Mouse (Mus musculus): ENCODE data around the gene Csmd2. TPM values are rescaled to one million over a fixed set of nuclear protein-coding genes. Genes with fewer than 3 reads are reported as not detected.

Gene Csmd2
- polyA plus RNA-seq, 1 experiment from 2014 or later = 1.9 TPM

DNA sequence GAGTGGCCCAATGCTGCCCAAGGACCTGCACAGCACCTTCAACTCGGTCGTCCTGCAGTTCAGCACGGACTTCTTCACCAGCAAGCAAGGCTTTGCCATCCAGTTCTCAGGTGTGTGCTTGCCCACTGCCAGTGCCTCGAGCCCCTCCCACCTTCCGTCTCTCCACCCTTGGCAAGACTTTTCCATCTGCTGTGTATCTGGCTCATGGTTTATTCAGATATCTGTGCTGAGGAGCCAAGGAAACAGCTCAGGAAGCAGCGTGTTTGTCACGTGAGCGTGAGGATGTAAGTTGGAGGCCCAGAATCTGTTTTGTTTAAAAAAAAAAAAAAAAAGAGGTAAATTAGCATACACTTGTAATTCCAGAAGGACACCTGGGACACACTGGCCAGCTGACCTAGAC lies 455.1 kb downstream of the Csmd2 start:
- no peak overlapping the region for H3K4me3 ChIP-seq (ENCODE audit: low read depth, low read length)
- H3K9me3 ChIP-seq (ENCODE audit: control insufficient read depth, low read length) = no peaks in the 10 kb centered on the region
- no peaks in the 10 kb centered on the region for H3K36me3 ChIP-seq (ENCODE audit: control insufficient read depth, insufficient read depth, low read length)
- no peak for DNase-seq (ENCODE audit: low spot score)
- H3K9ac ChIP-seq (ENCODE audit: low read depth, low read length) = no peak overlapping the region
- no peak overlapping the region for H3K27ac ChIP-seq (ENCODE audit: low read depth, low read length)
- ATAC-seq (ENCODE audit: low FRiP score) = no peak
- H3K4me1 ChIP-seq (replicated peaks; ENCODE audit: control insufficient read depth, insufficient read depth, low read length) = no peaks in the 10 kb centered on the region; the same call in 1 of the 2 replicates
- 87% methylated on average over 8 of the region's 8 CpGs for WGBS
- no peaks in the 10 kb centered on the region for H3K27me3 ChIP-seq (ENCODE audit: control insufficient read depth, insufficient read depth, low read length)
- no peak overlapping the region for H3K4me2 ChIP-seq (replicated peaks; ENCODE audit: low read depth, low read length)

DNA sequence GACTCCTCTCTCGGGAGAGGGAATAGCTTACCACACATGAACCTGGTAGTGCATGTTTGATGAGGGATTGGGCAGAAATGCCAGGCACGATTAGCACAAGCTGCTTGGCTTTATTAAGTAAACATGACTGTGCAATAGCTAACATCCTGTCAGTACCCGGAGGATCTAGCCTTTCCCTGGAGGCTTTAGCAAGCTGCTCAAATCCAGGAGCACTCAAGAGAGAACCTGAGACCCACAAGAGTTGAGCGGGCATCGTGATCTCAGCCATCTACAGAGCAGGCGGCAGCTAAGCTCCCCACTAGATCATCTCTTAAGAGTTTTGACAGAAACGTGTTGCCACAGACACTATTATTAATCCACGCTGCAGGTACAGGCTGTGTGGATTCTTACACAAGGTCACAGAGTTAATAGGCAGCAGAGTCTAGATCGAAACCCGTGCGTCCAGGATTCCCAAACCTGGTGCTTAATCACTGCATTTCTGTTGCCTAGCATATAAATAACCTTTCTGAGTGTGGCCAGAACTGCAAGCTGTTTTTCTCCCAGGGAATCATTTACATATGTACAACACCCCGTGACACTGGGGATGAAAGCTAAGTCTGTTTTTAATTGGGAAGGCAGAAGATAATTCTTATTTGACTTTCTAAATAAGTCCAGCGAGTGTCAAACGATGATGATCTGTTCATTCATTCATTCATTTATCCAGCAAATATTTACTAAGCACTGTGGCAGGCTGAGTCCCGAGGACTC lies 458.0 kb downstream of the Csmd2 start:
- 72% methylated on average over 15 of the region's 15 CpGs for WGBS
- no peak overlapping the region for H3K4me2 ChIP-seq (replicated peaks; ENCODE audit: low read depth, low read length)
- peaks cover 1% of the 10 kb centered on the region; the same call in 1 of the 2 replicates for H3K4me1 ChIP-seq (replicated peaks; ENCODE audit: control insufficient read depth, insufficient read depth, low read length)
- no peak for DNase-seq (ENCODE audit: low spot score)
- H3K9ac ChIP-seq (ENCODE audit: low read depth, low read length) = no peak overlapping the region
- H3K27me3 ChIP-seq (ENCODE audit: control insufficient read depth, insufficient read depth, low read length) = no peaks in the 10 kb centered on the region
- no peak overlapping the region for H3K4me3 ChIP-seq (ENCODE audit: low read depth, low read length)
- no peaks in the 10 kb centered on the region for H3K9me3 ChIP-seq (ENCODE audit: control insufficient read depth, low read length)
- ATAC-seq (ENCODE audit: low FRiP score) = no peak
- no peak overlapping the region for H3K27ac ChIP-seq (ENCODE audit: low read depth, low read length)
- no peaks in the 10 kb centered on the region for H3K36me3 ChIP-seq (ENCODE audit: control insufficient read depth, insufficient read depth, low read length)

DNA sequence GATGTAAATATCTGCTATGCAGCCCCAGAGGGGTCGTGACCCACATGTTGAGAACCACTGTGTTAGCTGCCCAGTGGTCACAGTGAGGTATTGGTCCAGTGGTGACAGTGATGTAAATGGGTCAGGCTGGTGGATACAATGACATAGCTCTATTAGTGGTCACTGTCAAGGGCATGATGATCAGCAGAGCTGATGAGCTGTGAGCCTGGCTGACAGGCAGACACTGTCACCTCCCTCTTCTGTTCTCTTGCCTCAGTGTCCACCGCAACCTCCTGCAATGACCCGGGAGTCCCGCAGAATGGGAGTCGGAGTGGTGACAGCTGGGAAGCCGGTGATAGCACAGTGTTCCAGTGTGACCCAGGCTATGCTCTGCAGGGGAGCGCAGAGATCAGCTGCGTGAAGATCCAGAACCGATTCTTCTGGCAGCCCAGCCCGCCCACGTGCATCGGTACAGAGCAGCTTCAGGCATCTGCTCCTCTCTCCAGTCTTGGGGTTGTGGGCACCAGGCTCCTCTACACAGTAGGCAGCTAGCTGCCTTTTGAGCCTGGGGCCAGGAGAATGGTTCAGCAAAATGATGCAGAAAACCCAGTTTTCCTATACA lies 461.3 kb downstream of the Csmd2 start:
- DNase-seq (ENCODE audit: low spot score) = no peak
- Histone ChIP-seq H3K36me3 (ENCODE audit: control insufficient read depth, insufficient read depth, low read length) (no peaks in the 10 kb centered on the region), H3K4me1 (replicated peaks; ENCODE audit: control insufficient read depth, insufficient read depth, low read length) (peaks cover 2% of the 10 kb centered on the region; the same call in 1 of the 2 replicates), H3K9me3 (ENCODE audit: control insufficient read depth, low read length) (no peaks in the 10 kb centered on the region), H3K4me3 (ENCODE audit: low read depth, low read length) (no peak overlapping the region), H3K4me2 (replicated peaks; ENCODE audit: low read depth, low read length) (no peak overlapping the region), H3K27ac (ENCODE audit: low read depth, low read length) (no peak overlapping the region), H3K27me3 (ENCODE audit: control insufficient read depth, insufficient read depth, low read length) (no peaks in the 10 kb centered on the region), H3K9ac (ENCODE audit: low read depth, low read length) (no peak overlapping the region)
- no peak for ATAC-seq (ENCODE audit: low FRiP score)
- 82% methylated on average over 12 of the region's 12 CpGs for WGBS

DNA sequence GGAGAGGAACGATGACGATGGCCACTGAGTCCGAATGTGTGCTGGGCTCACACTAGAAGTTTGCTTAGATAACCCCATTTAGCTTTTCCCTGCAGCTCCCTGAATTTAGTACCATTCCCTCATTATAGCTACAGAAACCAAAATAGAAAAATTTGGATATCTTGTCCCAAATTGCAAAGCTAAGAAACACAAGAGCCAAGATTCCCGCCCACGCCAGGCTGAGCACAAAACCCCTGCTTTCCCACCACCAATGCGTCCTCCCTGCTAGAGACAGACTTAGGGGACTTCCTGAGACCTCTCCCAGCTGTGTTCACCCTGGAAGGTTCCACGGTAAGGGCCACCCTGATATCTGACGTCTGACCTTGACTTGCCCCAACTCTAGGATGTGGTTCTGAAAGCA lies 462.5 kb downstream of the Csmd2 start:
- ATAC-seq (ENCODE audit: low FRiP score) = no peak
- H3K36me3 ChIP-seq (ENCODE audit: control insufficient read depth, insufficient read depth, low read length) = no peaks in the 10 kb centered on the region
- 89% methylated on average over 8 of the region's 8 CpGs for WGBS

DNA sequence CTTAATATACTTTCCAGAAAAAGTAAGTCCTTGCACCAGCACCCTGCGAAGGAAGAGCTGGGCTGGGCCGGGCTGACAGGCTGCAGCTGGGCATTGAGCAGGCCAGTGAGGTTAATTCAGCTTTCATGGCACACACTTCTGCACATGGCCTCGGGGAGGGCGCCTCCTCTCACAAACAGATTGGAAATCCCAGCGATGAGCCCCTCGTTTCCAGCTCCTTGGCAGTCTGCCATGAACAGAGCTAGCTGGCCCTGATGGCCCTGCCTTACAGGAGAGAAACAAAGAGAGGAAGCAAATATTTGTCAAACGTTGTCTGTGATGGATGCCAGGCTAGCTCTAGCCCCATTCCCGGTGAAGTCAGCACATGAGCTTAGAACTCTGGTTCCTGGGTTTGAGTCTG lies 463.3 kb downstream of the Csmd2 start:
- H3K27ac ChIP-seq (ENCODE audit: low read depth, low read length) = peak overlapping the region; percentile 12
- peak; percentile 56 for DNase-seq (ENCODE audit: low spot score)

More for the DNA sequence above, 462.5 kb downstream of the Csmd2 start:
- Histone ChIP-seq H3K9ac (ENCODE audit: low read depth, low read length) (no peak overlapping the region), H3K9me3 (ENCODE audit: control insufficient read depth, low read length) (no peaks in the 10 kb centered on the region), H3K27ac (ENCODE audit: low read depth, low read length) (no peak overlapping the region), H3K4me1 (replicated peaks; ENCODE audit: control insufficient read depth, insufficient read depth, low read length) (peaks cover 2% of the 10 kb centered on the region; the same call in 1 of the 2 replicates), H3K27me3 (ENCODE audit: control insufficient read depth, insufficient read depth, low read length) (no peaks in the 10 kb centered on the region), H3K4me2 (replicated peaks; ENCODE audit: low read depth, low read length) (no peak overlapping the region), H3K4me3 (ENCODE audit: low read depth, low read length) (no peak overlapping the region)
- DNase-seq (ENCODE audit: low spot score) = no peak

DNA sequence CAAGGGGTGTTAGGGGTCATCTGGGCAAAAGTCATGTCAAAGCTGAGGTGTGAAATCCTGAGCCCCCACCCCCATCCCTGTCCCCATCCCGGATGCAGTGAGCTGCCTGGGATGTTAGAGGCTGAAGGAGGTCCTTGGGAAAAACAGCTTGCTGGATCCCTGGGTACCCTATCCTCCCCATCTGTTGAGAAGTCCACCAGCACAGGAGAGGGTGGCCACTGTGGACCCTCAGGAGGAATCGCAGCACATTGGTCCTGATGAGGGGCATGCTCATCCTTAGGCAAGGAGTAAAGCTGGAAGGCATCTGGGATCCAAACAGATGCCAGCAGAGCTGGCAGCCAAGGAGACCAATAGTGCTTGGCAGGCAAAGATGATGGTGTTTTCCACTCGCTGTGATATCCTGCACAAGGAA lies 463.7 kb downstream of the Csmd2 start:
- no peak overlapping the region for H3K4me2 ChIP-seq (replicated peaks; ENCODE audit: low read depth, low read length)
- peak overlapping the region; percentile 12; the same call in 1 of the 2 replicates for H3K27ac ChIP-seq (ENCODE audit: low read depth, low read length)
- no peaks in the 10 kb centered on the region for H3K9me3 ChIP-seq (ENCODE audit: control insufficient read depth, low read length)
- H3K36me3 ChIP-seq (ENCODE audit: control insufficient read depth, insufficient read depth, low read length) = no peaks in the 10 kb centered on the region
- H3K4me3 ChIP-seq (ENCODE audit: low read depth, low read length) = no peak overlapping the region
- 0 out of 2 replicates have a peak, but pooled peaks cover 2% of the 10 kb centered on the region for H3K4me1 ChIP-seq (replicated peaks; ENCODE audit: control insufficient read depth, insufficient read depth, low read length)
- DNase-seq (ENCODE audit: low spot score) (no peak), ATAC-seq (ENCODE audit: low FRiP score) (peak; percentile 40)
- H3K27me3 ChIP-seq (ENCODE audit: control insufficient read depth, insufficient read depth, low read length) = no peaks in the 10 kb centered on the region
- no peak overlapping the region for H3K9ac ChIP-seq (ENCODE audit: low read depth, low read length)
- WGBS = 78% methylated on average over 3 of the region's 3 CpGs

More for the DNA sequence above, 463.3 kb downstream of the Csmd2 start:
- peak; percentile 84 for ATAC-seq (ENCODE audit: low FRiP score)
- no peak overlapping the region for H3K4me2 ChIP-seq (replicated peaks; ENCODE audit: low read depth, low read length)
- H3K4me1 ChIP-seq (replicated peaks; ENCODE audit: control insufficient read depth, insufficient read depth, low read length) = 0 out of 2 replicates have a peak, but pooled peaks cover 2% of the 10 kb centered on the region
- no peaks in the 10 kb centered on the region for H3K9me3 ChIP-seq (ENCODE audit: control insufficient read depth, low read length)
- H3K27me3 ChIP-seq (ENCODE audit: control insufficient read depth, insufficient read depth, low read length) = no peaks in the 10 kb centered on the region
- no peak overlapping the region for H3K4me3 ChIP-seq (ENCODE audit: low read depth, low read length)
- WGBS = 54% methylated on average over 8 of the region's 8 CpGs
- no peak overlapping the region for H3K9ac ChIP-seq (ENCODE audit: low read depth, low read length)
- H3K36me3 ChIP-seq (ENCODE audit: control insufficient read depth, insufficient read depth, low read length) = no peaks in the 10 kb centered on the region

DNA sequence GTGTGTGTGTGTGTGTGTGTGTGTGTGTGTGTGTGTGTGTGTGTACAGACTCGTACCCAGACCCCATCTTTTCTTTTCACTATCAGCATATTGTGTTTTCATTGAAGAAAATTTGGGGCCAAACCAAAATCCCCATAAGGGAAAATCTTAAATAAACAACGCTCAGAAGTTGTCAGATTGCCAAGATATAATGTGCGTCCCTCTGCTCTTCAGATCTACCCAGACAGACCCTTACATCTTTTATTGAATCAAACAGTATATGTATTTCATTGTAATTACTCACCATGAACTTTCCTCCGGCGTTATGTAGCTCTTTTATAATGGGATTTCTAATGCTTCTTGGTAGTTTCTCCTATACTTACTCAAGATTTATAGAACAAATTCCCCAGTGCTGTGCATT lies 479.1 kb downstream of the Csmd2 start:
- no peaks in the 10 kb centered on the region for H3K36me3 ChIP-seq (ENCODE audit: control insufficient read depth, insufficient read depth, low read length)
- no peak for ATAC-seq (ENCODE audit: low FRiP score)
- whole genome bisulfite sequencing = 92% methylated on average over 5 of the region's 5 CpGs

DNA sequence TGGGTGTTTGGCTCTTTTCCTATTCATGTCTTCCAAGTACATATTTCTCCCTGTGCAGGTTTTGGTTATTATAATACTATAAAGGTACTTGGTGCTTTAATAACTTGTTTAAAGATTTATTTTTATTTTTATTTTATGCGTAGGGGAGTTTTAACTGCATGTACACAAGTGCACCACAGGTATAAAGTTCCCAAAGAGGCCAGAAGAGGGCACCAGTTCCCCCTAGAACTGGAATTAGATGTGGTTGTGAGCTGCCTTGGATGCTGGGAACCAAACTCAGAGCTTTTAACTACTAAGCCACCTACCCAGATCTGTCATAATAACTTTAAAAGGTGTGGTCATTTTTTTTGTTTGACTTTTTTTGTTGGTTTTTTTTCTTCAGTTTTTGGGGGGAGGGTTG lies 480.4 kb downstream of the Csmd2 start:
- Histone ChIP-seq H3K4me3 (ENCODE audit: low read depth, low read length) (no peak overlapping the region), H3K9me3 (ENCODE audit: control insufficient read depth, low read length) (no peaks in the 10 kb centered on the region), H3K4me1 (replicated peaks; ENCODE audit: control insufficient read depth, insufficient read depth, low read length) (no peaks in the 10 kb centered on the region), H3K27ac (ENCODE audit: low read depth, low read length) (no peak overlapping the region), H3K9ac (ENCODE audit: low read depth, low read length) (no peak overlapping the region), H3K36me3 (ENCODE audit: control insufficient read depth, insufficient read depth, low read length) (no peaks in the 10 kb centered on the region), H3K4me2 (replicated peaks; ENCODE audit: low read depth, low read length) (no peak overlapping the region), H3K27me3 (ENCODE audit: control insufficient read depth, insufficient read depth, low read length) (no peaks in the 10 kb centered on the region)
- DNase-seq (ENCODE audit: low spot score) (no peak), ATAC-seq (ENCODE audit: low FRiP score) (no peak)
- 91% methylated on average over 1 of the region's 1 CpGs for WGBS

More for the DNA sequence above, 479.1 kb downstream of the Csmd2 start:
- Histone ChIP-seq H3K4me3 (ENCODE audit: low read depth, low read length) (no peak overlapping the region), H3K9me3 (ENCODE audit: control insufficient read depth, low read length) (no peaks in the 10 kb centered on the region), H3K9ac (ENCODE audit: low read depth, low read length) (no peak overlapping the region), H3K4me2 (replicated peaks; ENCODE audit: low read depth, low read length) (no peak overlapping the region), H3K27ac (ENCODE audit: low read depth, low read length) (no peak overlapping the region), H3K27me3 (ENCODE audit: control insufficient read depth, insufficient read depth, low read length) (no peaks in the 10 kb centered on the region), H3K4me1 (replicated peaks; ENCODE audit: control insufficient read depth, insufficient read depth, low read length) (no peaks in the 10 kb centered on the region)
- no peak for DNase-seq (ENCODE audit: low spot score)

DNA sequence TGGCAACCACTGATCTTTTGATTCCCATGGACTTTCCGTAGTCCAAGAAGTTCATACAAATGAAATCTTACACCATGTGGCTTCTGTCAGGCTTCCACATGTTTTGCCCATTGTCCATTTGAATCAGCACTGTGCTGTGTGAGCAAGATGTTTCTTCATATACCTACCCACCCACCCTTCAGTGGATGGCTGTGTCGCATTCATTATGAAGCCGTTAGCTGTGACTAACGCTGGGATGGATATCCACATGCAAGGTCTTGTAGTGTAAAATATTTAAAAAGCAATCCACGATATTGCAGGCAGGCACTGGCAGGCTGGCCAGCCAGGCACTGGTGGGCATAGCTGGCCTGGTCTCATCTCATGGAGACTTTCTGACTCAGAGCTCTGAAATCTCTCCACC lies 488.6 kb downstream of the Csmd2 start:
- DNase-seq (ENCODE audit: low spot score) (no peak), ATAC-seq (ENCODE audit: low FRiP score) (no peak)
- no peaks in the 10 kb centered on the region for H3K9me3 ChIP-seq (ENCODE audit: control insufficient read depth, low read length)
- H3K4me1 ChIP-seq (replicated peaks; ENCODE audit: control insufficient read depth, insufficient read depth, low read length) = no peaks in the 10 kb centered on the region
- H3K27ac ChIP-seq (ENCODE audit: low read depth, low read length) = no peak overlapping the region
- no peaks in the 10 kb centered on the region for H3K36me3 ChIP-seq (ENCODE audit: control insufficient read depth, insufficient read depth, low read length)
- WGBS = 86% methylated on average over 5 of the region's 5 CpGs
- no peak overlapping the region for H3K4me2 ChIP-seq (replicated peaks; ENCODE audit: low read depth, low read length)
- no peak overlapping the region for H3K4me3 ChIP-seq (ENCODE audit: low read depth, low read length)
- no peaks in the 10 kb centered on the region for H3K27me3 ChIP-seq (ENCODE audit: control insufficient read depth, insufficient read depth, low read length)
- no peak overlapping the region for H3K9ac ChIP-seq (ENCODE audit: low read depth, low read length)
